Mouse (Mus musculus) heart, postnatal 14 days (tissue): Measurements from ENCODE around the gene Kyat1. TPM values are rescaled to one million over a fixed set of nuclear protein-coding genes. Genes with fewer than 3 reads are reported as not detected.
A peak's percentile ranks its signal among the peaks of the same experiment; 100 is the strongest.
"Not testable (repeated sequence)": the region's sequence is repeated elsewhere in the genome, so short reads cannot be mapped to it uniquely, and the experiment has no call there.

Source experiments
- DNase-seq, 2 experiments: peaks; one replicate each; pipeline ENCODE4 v3.0.0; 2021 to 2022
- intact Hi-C: fragments of 180-260 bp; cut with DNase I; formaldehyde crosslinking; loops from one replicate; pipeline ENCODE4 v1.15.1; 2025
- total RNA-seq, 2 experiments: library from RNA; stranded (reverse); gene quantifications; 2 replicates each; pipeline ENCODE4 v1.2.3; 2021

Gene Kyat1
- total RNA-seq, 2 experiments from 2014 or later = 48.4 to 49.2 TPM

- intact Hi-C loops = no loop called here
- no peak for DNase-seq
Observed at GRCm38 (mm10) chr2:30235593-30235992, 29.9 kb upstream of the Kyat1 start.

- intact Hi-C loops = no loop called here
- no peak for DNase-seq
Observed at GRCm38 (mm10) chr2:30216293-30216692, 10.6 kb upstream of the Kyat1 start.

- intact Hi-C loops = no loop called here
Observed at GRCm38 (mm10) chr2:30215493-30215892, 9.8 kb upstream of the Kyat1 start.

GRCm38 (mm10) chr2:30214745-30215144 lies 9.1 kb upstream of the Kyat1 start:
- intact Hi-C loops = no loop called here
- DNase-seq = no peak

More at GRCm38 (mm10) chr2:30215493-30215892, 9.8 kb upstream of the Kyat1 start:
- DNase-seq = peak in 1 of 2 experiments; percentile 24

- no peak for DNase-seq
- intact Hi-C loops = no loop called here
Observed at GRCm38 (mm10) chr2:30212951-30213350, 7.3 kb upstream of the Kyat1 start.

GRCm38 (mm10) chr2:30212169-30212545 lies 6.5 kb upstream of the Kyat1 start:
- intact Hi-C loops = no loop called here
- no peak for DNase-seq

GRCm38 (mm10) chr2:30211408-30212168 lies 5.9 kb upstream of the Kyat1 start:
- intact Hi-C loops = no loop called here
- no peak for DNase-seq

GRCm38 (mm10) chr2:30207886-30208285 lies 2.2 kb upstream of the Kyat1 start:
- intact Hi-C loops = loop anchor here (2.0 kb wide), 1 partner anchor 31 kb away; no protein-coding TSS in a partner anchor
- no peak for DNase-seq

- intact Hi-C loops = loop anchor here (2.0 kb wide), 1 partner anchor 31 kb away; no protein-coding TSS in a partner anchor
- no peak for DNase-seq
Observed at GRCm38 (mm10) chr2:30207401-30207800, 1.8 kb upstream of the Kyat1 start.

- intact Hi-C loops = loop anchor here (1.0 to 2.0 kb wide), 2 partner anchors 31 to 66 kb away; no protein-coding TSS in a partner anchor
- peak in 1 of 2 experiments; percentile 24 for DNase-seq
Observed at GRCm38 (mm10) chr2:30205255-30205628, 405 bp downstream of the Kyat1 start.

- no peak for DNase-seq
- intact Hi-C loops = no loop called here
Observed at GRCm38 (mm10) chr2:30203439-30203838, 2.2 kb downstream of the Kyat1 start.

- intact Hi-C loops = no loop called here
- no peak for DNase-seq
Observed at GRCm38 (mm10) chr2:30200388-30200925, 5.2 kb downstream of the Kyat1 start.

GRCm38 (mm10) chr2:30199984-30200383 lies 5.7 kb downstream of the Kyat1 start:
- DNase-seq = no peak
- intact Hi-C loops = no loop called here

- intact Hi-C loops = no loop called here
- no peak for DNase-seq
Observed at GRCm38 (mm10) chr2:30198021-30198420, 7.6 kb downstream of the Kyat1 start.

GRCm38 (mm10) chr2:30194656-30195055 lies 11.0 kb downstream of the Kyat1 start:
- intact Hi-C loops = no loop called here
- no peak for DNase-seq

- no peak for DNase-seq
- intact Hi-C loops = no loop called here
Observed at GRCm38 (mm10) chr2:30191790-30192580, 13.7 kb downstream of the Kyat1 start.

GRCm38 (mm10) chr2:30185681-30186080 lies 20.0 kb downstream of the Kyat1 start:
- intact Hi-C loops = no loop called here
- no peak for DNase-seq

GRCm38 (mm10) chr2:30185276-30185675 lies 20.4 kb downstream of the Kyat1 start:
- no peak for DNase-seq
- intact Hi-C loops = no loop called here

- intact Hi-C loops = no loop called here
- no peak for DNase-seq
Observed at GRCm38 (mm10) chr2:30183721-30184120, 21.9 kb downstream of the Kyat1 start.

GRCm38 (mm10) chr2:30182424-30182823 lies 23.2 kb downstream of the Kyat1 start:
- intact Hi-C loops = no loop called here

GRCm38 (mm10) chr2:30178711-30179110 lies 26.9 kb downstream of the Kyat1 start:
- intact Hi-C loops = loop anchor here (2.0 kb wide), 1 partner anchor 60 kb away; no protein-coding TSS in a partner anchor
- DNase-seq = not testable (repeated sequence)

More at GRCm38 (mm10) chr2:30182424-30182823, 23.2 kb downstream of the Kyat1 start:
- DNase-seq = no peak
